Mouse (Mus musculus): Measurements from ENCODE around the gene Itpkb. TPM values are rescaled to one million over a fixed set of nuclear protein-coding genes. Genes with fewer than 3 reads are reported as not detected.
A peak's percentile ranks its signal among the peaks of the same experiment; 100 is the strongest.

The Itpkb gene
- polyA plus RNA-seq, 1 experiment from 2014 or later, result 2.4 TPM

- H3K9ac ChIP-seq (replicated peaks), result no peak overlapping the region
- WGBS, result 19% methylated on average over 7 of the region's 7 CpGs
Measured at GRCm38 (mm10) chr1:180433796-180434566, 103.7 kb downstream of the Itpkb start.

GRCm38 (mm10) chr1:180434925-180435324 is 104.6 kb downstream of the Itpkb start:
- H3K36me3 ChIP-seq, result no peaks in the 10 kb centered on the region
- 13% methylated on average over 9 of the region's 9 CpGs for WGBS
- H3K27me3 ChIP-seq, result no peaks in the 10 kb centered on the region
- no peak for ATAC-seq (replicated peaks)
- no peak overlapping the region for H3K4me2 ChIP-seq (replicated peaks)
- no peaks in the 10 kb centered on the region for H3K9me3 ChIP-seq
- H3K27ac ChIP-seq (replicated peaks), result no peak overlapping the region
- peaks cover 20% of the 10 kb centered on the region for H3K4me1 ChIP-seq
- no peak overlapping the region for H3K4me3 ChIP-seq
- no peak overlapping the region for H3K9ac ChIP-seq (replicated peaks)

More at GRCm38 (mm10) chr1:180433796-180434566, 103.7 kb downstream of the Itpkb start:
- no peaks in the 10 kb centered on the region for H3K27me3 ChIP-seq
- no peak overlapping the region for H3K4me2 ChIP-seq (replicated peaks)
- peak overlapping the region; percentile 24; the same call in 1 of the 2 replicates for H3K27ac ChIP-seq (replicated peaks)
- no peak overlapping the region for H3K4me3 ChIP-seq
- no peaks in the 10 kb centered on the region for H3K36me3 ChIP-seq
- ATAC-seq (replicated peaks), result peak; percentile 91
- H3K9me3 ChIP-seq, result no peaks in the 10 kb centered on the region
- H3K4me1 ChIP-seq, result peaks cover 20% of the 10 kb centered on the region

- no peak for ATAC-seq (replicated peaks)
- Histone ChIP-seq H3K27ac (replicated peaks) (no peak overlapping the region), H3K4me2 (replicated peaks) (no peak overlapping the region), H3K36me3 (no peaks in the 10 kb centered on the region), H3K27me3 (no peaks in the 10 kb centered on the region), H3K4me1 (peaks cover 4% of the 10 kb centered on the region; the same call in 1 of the 2 replicates), H3K9ac (replicated peaks) (no peak overlapping the region), H3K9me3 (no peaks in the 10 kb centered on the region), H3K4me3 (no peak overlapping the region)
- 78% methylated on average over 4 of the region's 4 CpGs for WGBS
Measured at GRCm38 (mm10) chr1:180439496-180439895, 109.2 kb downstream of the Itpkb start.

- Histone ChIP-seq H3K9me3 (no peaks in the 10 kb centered on the region), H3K36me3 (no peaks in the 10 kb centered on the region), H3K27me3 (no peaks in the 10 kb centered on the region), H3K4me3 (no peak overlapping the region), H3K4me2 (replicated peaks) (no peak overlapping the region), H3K9ac (replicated peaks) (no peak overlapping the region), H3K4me1 (no peaks in the 10 kb centered on the region), H3K27ac (replicated peaks) (no peak overlapping the region)
- 48% methylated on average over 3 of the region's 3 CpGs for WGBS
- ATAC-seq (replicated peaks), result no peak
Measured at GRCm38 (mm10) chr1:180444411-180444810, 114.1 kb downstream of the Itpkb start.

- H3K4me2 ChIP-seq (replicated peaks), result no peak overlapping the region
- no peaks in the 10 kb centered on the region for H3K27me3 ChIP-seq
- WGBS, result 60% methylated on average over 2 of the region's 2 CpGs
- H3K9me3 ChIP-seq, result no peaks in the 10 kb centered on the region
- no peaks in the 10 kb centered on the region for H3K36me3 ChIP-seq
- no peak overlapping the region for H3K27ac ChIP-seq (replicated peaks)
- H3K4me3 ChIP-seq, result no peak overlapping the region
- ATAC-seq (replicated peaks), result no peak
- no peaks in the 10 kb centered on the region for H3K4me1 ChIP-seq
- H3K9ac ChIP-seq (replicated peaks), result no peak overlapping the region
Measured at GRCm38 (mm10) chr1:180449641-180450040, 119.4 kb downstream of the Itpkb start.

- Histone ChIP-seq H3K9me3 (no peaks in the 10 kb centered on the region), H3K9ac (replicated peaks) (no peak overlapping the region), H3K27ac (replicated peaks) (no peak overlapping the region), H3K27me3 (no peaks in the 10 kb centered on the region), H3K36me3 (no peaks in the 10 kb centered on the region), H3K4me2 (replicated peaks) (no peak overlapping the region), H3K4me1 (peaks cover 16% of the 10 kb centered on the region; the same call in 1 of the 2 replicates), H3K4me3 (no peak overlapping the region)
- no peak for ATAC-seq (replicated peaks)
- 54% methylated on average over 6 of the region's 6 CpGs for WGBS
Measured at GRCm38 (mm10) chr1:180458274-180458673, 128.0 kb downstream of the Itpkb start.

- no peak overlapping the region for H3K9ac ChIP-seq (replicated peaks)
Measured at GRCm38 (mm10) chr1:180458680-180459079, 128.4 kb downstream of the Itpkb start.

DNA sequence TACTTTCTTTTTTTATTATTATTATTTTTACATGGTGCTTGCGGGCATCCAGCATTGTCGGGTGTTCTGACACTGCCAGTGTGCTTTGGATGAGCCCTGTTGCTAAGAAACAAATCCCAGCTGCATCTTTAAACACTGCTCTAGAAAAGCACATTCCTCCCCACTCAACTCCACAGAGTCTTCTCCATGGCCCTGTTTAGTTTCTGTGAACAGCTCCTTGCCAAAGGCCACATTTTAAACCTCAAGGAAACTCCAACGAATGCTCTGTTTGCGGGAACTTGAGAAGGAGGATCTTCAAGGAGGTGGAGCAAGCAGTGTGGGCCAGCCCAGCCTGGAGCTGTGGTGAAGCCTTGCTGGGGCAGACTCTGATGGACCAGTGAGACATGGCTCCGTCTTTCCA is 130.4 kb downstream of the Itpkb start:
- no peak overlapping the region for H3K4me2 ChIP-seq (replicated peaks)
- H3K4me1 ChIP-seq, result peaks cover 16% of the 10 kb centered on the region; the same call in 1 of the 2 replicates
- no peaks in the 10 kb centered on the region for H3K9me3 ChIP-seq
- H3K36me3 ChIP-seq, result no peaks in the 10 kb centered on the region
- 57% methylated on average over 5 of the region's 5 CpGs for WGBS
- H3K4me3 ChIP-seq, result no peak overlapping the region
- no peak overlapping the region for H3K27ac ChIP-seq (replicated peaks)
- H3K27me3 ChIP-seq, result no peaks in the 10 kb centered on the region
- H3K9ac ChIP-seq (replicated peaks), result no peak overlapping the region
- ATAC-seq (replicated peaks), result no peak

More at GRCm38 (mm10) chr1:180458680-180459079, 128.4 kb downstream of the Itpkb start:
- WGBS, result 67% methylated on average over 3 of the region's 3 CpGs
- no peak for ATAC-seq (replicated peaks)
- no peaks in the 10 kb centered on the region for H3K9me3 ChIP-seq
- no peaks in the 10 kb centered on the region for H3K36me3 ChIP-seq
- H3K4me3 ChIP-seq, result no peak overlapping the region
- no peak overlapping the region for H3K27ac ChIP-seq (replicated peaks)
- H3K4me1 ChIP-seq, result peaks cover 16% of the 10 kb centered on the region; the same call in 1 of the 2 replicates
- no peaks in the 10 kb centered on the region for H3K27me3 ChIP-seq
- no peak overlapping the region for H3K4me2 ChIP-seq (replicated peaks)

GRCm38 (mm10) chr1:180462396-180462795 is 132.1 kb downstream of the Itpkb start:
- ATAC-seq (replicated peaks), result no peak
- Histone ChIP-seq H3K36me3 (no peaks in the 10 kb centered on the region), H3K27me3 (no peaks in the 10 kb centered on the region), H3K4me3 (no peak overlapping the region), H3K4me2 (replicated peaks) (no peak overlapping the region), H3K27ac (replicated peaks) (no peak overlapping the region), H3K4me1 (peaks cover 16% of the 10 kb centered on the region; the same call in 1 of the 2 replicates), H3K9me3 (no peaks in the 10 kb centered on the region), H3K9ac (replicated peaks) (no peak overlapping the region)
- 85% methylated on average over 5 of the region's 5 CpGs for WGBS

DNA sequence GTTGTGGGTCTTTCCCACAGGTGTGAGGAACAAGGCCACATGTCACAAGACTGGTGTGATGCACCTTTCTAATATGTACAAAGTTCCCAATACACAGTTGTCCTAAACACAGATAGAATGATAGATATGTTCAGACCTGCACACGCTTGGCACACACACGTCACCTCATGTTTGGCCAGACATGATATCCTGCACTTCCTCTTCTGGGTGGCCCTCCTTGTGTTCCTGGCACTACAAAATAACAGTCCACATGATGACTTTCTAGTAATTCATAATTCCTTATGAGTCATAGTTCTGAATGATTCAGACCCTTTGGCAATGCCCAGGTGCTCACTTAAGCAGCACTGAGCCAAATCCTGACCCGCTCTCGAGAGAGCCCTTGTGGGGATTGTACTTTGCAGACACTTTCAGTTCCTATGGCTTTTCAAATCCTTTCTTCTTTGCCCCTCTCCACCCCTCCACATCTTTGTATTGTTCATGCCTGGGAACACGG is 132.7 kb downstream of the Itpkb start:
- no peak overlapping the region for H3K4me3 ChIP-seq
- H3K4me2 ChIP-seq (replicated peaks), result no peak overlapping the region
- peaks cover 11% of the 10 kb centered on the region; the same call in 1 of the 2 replicates for H3K4me1 ChIP-seq
- WGBS, result 85% methylated on average over 5 of the region's 5 CpGs
- H3K27me3 ChIP-seq, result no peaks in the 10 kb centered on the region
- H3K9me3 ChIP-seq, result no peaks in the 10 kb centered on the region
- no peaks in the 10 kb centered on the region for H3K36me3 ChIP-seq
- no peak overlapping the region for H3K27ac ChIP-seq (replicated peaks)
- ATAC-seq (replicated peaks), result no peak
- H3K9ac ChIP-seq (replicated peaks), result no peak overlapping the region

DNA sequence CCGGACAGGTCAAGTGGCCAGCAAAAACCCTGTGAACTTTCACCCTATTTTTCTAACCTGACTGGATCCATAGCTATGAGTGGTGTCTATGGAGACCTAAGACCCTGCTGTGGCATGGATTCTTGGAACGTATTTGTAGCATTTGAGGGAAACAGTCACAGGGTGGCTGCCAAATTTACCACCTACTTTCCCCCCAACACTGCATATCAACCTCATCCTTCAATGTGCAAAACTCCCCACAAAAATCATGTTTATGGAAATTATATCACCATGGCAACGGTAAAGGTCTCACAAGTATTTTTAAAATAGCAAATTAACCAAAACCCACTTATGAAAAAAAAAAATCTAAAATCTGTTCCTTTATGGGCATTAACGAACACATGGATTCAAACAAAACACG is 134.1 kb downstream of the Itpkb start:
- WGBS, result 66% methylated on average over 5 of the region's 5 CpGs
- H3K9ac ChIP-seq (replicated peaks), result no peak overlapping the region
- H3K4me1 ChIP-seq, result no peaks in the 10 kb centered on the region
- no peak overlapping the region for H3K4me3 ChIP-seq
- H3K4me2 ChIP-seq (replicated peaks), result no peak overlapping the region
- H3K9me3 ChIP-seq, result no peaks in the 10 kb centered on the region
- ATAC-seq (replicated peaks), result no peak
- no peaks in the 10 kb centered on the region for H3K27me3 ChIP-seq
- 0 out of 2 replicates have a peak overlapping the region, but pooled peaks have one; percentile 3 for H3K27ac ChIP-seq (replicated peaks)
- no peaks in the 10 kb centered on the region for H3K36me3 ChIP-seq

- Histone ChIP-seq H3K4me2 (replicated peaks) (no peak overlapping the region), H3K27ac (replicated peaks) (no peak overlapping the region), H3K9me3 (no peaks in the 10 kb centered on the region), H3K27me3 (no peaks in the 10 kb centered on the region), H3K9ac (replicated peaks) (no peak overlapping the region), H3K4me3 (no peak overlapping the region), H3K36me3 (no peaks in the 10 kb centered on the region), H3K4me1 (no peaks in the 10 kb centered on the region)
- WGBS, result 55% methylated on average over 5 of the region's 5 CpGs
- ATAC-seq (replicated peaks), result no peak
Measured at GRCm38 (mm10) chr1:180465620-180466019, 135.3 kb downstream of the Itpkb start.
